Mouse (Mus musculus) c-Kit-positive CD71-positive TER-119-positive erythroid progenitor cells, embryonic 14.5 days (primary cell): ENCODE results near the gene Entpd3.
"Not testable (repeated sequence)": the region's sequence is repeated elsewhere in the genome, so short reads cannot be mapped to it uniquely, and the experiment has no call there.

ENCODE experiments used
- DNase-seq: peaks from one replicate; pipeline ENCODE4 v3.0.0-alpha.2; 2013; ENCODE audit warnings: low spot score

Gene Entpd3

DNA sequence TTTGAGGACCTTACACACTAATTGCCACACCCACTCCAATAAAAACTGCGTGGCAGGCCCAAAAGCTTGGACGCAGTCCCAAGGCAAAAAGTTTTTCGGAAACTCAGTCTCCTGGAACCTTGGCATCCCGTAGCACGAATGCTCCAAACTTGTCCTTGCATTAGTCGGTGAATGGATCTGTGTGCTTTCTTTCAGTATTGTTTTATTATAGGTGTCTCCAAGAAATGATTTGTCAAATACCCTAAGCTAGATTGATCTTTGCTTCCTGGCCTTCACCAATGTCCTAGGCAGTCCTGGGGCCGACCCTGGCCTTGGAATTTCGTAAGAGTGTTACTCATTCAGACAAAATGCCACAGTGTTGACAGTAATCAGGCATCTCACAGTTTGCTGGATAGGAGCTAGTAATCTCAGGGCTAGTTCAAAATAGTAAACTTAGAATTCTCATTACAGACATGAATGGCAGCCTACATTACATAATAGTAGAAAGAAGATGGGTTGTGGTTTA lies 6.1 kb upstream of the Entpd3 start:
- DNase-seq = not testable (repeated sequence)

DNA sequence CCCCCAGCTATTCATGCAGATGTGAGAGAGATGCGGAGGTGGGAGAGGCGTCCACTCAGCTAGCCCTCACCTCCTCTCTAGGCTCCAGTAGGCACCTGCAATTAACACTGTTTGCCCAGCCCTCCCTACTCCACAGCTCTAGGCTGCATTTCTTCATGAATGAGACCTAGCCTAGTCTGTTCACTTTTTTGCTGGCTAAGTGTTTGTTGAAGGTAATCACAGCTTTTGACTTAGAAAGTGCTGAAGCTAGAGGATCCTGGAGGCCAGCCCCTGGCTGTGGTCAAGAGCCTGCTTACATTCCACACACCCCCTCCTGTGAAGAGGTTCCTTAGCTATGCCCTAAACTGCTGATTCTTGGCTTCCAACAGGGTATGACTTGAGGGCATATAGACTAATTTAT lies 1.8 kb downstream of the Entpd3 start:
- no peak for DNase-seq

DNA sequence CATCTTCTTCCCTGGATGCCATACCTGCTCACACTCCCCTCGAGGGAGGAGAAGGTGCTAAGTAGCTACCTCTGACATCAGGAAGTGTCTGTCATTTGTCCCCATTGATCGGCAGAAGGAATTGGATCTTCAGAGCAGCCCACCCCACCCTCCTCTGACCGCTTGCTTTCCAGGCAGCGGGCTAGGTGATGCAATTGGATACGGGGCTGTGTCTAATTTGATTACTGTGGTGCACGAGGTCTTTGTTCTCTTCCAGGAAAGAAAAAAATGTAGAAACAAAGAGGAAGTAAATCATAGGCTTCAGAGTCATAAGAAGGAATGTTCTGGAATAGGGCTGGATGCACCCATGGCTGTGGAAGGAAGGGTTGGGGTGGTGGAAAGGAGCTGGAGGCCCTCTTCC lies 2.6 kb downstream of the Entpd3 start:
- no peak for DNase-seq

GRCm38 (mm10) chr9:120545994-120546393 lies 6.4 kb downstream of the Entpd3 start:
- DNase-seq = no peak

DNA sequence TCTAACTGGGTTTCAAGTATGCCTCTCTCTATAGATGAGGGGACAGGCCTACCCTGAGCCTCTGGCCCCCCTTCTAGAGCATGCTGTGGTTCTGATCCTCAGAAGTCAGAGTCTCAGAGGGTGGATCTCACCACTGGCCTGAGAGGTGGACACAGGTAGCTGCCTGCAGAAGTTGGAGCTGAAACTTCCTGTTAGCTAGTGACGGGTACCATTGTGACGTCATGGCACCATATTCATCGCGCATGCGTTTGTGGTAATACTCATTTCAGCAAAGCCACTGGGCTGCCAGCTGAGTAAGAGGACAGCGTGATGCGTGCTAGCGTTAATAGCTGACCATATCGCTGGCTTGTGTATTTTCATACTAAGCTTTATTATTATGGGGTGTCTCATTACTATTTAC lies 6.9 kb downstream of the Entpd3 start:
- no peak for DNase-seq

DNA sequence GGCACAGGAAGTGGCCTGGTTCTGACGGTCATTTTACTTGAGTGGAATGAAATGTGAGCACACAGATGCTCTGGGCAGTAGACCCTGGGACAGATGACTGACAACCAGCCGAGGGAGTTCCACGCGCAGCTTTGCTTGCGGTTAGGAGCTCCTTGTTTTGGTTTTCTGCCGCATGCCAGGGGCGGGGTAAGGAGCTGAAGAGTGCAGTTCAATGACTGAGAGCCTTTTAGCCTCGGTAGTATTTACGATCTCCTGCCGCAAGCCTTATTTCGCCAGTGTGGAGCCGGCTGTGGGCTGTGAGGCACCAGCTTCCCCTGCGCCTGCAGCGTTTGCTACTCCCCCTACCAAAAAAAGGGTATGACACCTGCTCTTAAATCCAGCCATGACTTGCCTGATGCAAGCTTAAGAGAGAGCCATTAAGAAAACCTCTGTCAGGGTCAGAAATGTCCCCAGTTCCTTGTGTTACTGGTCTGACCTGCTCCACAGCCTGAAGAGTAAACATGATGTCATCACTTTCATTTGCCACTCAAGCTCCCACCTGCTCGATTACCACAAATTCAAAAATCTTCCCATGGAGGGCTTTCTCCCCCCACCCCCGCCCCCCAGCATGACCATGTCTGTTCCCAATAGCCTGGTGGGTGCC lies 7.5 kb downstream of the Entpd3 start:
- DNase-seq = no peak

GRCm38 (mm10) chr9:120550778-120551177 lies 11.2 kb downstream of the Entpd3 start:
- DNase-seq = no peak

- no peak for DNase-seq
Measured at GRCm38 (mm10) chr9:120563590-120563989, 24.0 kb downstream of the Entpd3 start.

GRCm38 (mm10) chr9:120564247-120564646 lies 24.6 kb downstream of the Entpd3 start:
- DNase-seq = no peak

DNA sequence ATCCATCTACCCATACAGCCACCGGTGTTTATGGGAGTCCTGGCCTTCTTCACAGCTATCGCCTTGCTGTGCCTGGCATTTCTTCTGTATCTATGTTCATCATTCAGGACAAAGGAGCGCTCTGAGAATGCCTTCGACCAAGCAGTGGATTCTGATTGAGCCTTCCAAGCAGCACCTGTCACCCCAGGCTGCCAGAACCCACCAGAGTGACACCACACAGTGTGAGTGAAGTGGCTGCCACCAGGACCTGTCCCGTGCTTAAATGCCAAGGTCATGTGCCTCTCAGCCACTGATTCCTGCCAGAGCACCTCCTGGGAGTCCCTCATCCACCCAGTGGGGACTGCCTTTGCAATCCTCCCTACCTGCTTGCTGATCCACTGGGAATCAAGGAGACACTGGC lies 26.8 kb downstream of the Entpd3 start:
- DNase-seq = no peak

GRCm38 (mm10) chr9:120568917-120569316 lies 29.3 kb downstream of the Entpd3 start:
- peak; percentile 65 for DNase-seq

DNA sequence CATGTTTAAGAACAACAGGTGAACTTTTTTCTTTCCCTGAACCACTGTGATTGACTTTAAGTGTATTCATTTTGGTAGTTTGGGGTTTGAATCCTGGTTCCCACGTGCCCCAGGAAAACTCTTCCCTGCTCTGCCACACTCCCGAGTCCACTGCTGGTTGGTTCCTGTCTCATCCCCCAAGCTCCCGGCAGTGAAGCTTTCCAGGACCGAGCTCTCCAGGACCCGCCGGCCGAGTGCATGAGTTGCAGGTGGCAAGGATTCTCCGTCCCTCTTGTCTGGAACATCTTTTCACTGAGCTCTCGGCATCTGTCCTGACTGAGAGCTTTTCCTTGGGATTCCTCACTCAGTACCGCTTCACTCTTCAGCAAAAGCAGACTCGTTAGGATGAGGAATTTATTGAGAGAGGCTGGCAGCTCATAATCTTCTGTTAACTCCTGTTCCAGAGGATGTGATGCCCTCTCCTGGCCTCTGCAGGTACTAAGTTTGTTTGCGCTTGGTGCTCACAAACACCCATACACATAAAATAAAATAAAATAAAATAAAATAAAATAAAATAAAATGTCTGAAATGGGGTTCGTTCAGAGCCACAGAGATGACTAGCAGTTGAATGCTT lies 30.2 kb downstream of the Entpd3 start:
- DNase-seq = no peak

- no peak for DNase-seq
Measured at GRCm38 (mm10) chr9:120570334-120570725, 30.7 kb downstream of the Entpd3 start.

GRCm38 (mm10) chr9:120570741-120571592 lies 31.3 kb downstream of the Entpd3 start, which contains the start of gene Rpl14:
Gene Rpl14, plus strand, starts transcription at chr9:120571444.
- peak; percentile 94 for DNase-seq

GRCm38 (mm10) chr9:120571593-120572385 lies 32.2 kb downstream of the Entpd3 start:
- no peak for DNase-seq

- no peak for DNase-seq
Measured at GRCm38 (mm10) chr9:120575748-120576661, 36.4 kb downstream of the Entpd3 start.

DNA sequence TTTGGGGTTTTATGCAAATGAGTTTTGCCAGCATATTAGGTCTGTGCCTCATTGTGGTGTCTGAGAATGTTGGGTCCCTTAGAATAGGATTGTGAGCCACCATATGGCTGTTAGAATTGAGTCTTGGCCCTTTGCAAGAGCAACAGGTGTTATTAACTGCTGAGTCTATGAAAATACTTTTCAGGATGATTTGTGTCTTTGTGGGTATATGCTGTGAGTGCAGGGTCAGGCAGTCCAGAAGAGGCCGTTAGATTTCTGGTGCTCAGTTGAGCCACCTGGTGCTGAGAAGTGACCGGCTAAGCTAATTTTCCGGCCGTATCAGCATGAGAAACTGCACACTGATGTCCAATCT lies 37.0 kb downstream of the Entpd3 start:
- no peak for DNase-seq

DNA sequence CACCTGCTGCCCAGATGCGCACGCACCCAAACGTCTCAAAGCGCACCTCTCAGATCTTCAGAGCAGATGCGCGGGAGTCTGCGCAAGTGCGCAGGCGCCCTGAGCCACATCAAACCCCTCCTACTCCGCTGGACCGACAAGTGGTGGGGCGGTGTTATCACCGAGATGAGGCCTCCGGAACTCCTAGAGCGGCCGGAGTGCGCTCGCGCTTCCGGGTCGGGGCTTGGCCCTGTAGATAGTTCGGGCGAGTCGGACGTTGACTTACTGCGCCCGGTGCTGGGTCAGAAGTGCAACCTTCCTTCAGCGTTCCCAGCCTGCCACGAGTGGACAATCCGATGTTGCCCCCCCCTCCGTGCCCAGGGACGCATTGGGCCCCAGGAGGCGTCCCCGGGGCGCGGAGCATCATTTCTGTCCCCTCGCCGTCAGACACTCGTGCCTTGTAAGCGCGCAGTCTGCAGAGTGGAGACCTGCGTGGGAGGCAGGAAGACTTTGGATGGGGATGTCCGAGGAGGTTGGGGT lies 37.6 kb downstream of the Entpd3 start:
- DNase-seq = peak; percentile 95

DNA sequence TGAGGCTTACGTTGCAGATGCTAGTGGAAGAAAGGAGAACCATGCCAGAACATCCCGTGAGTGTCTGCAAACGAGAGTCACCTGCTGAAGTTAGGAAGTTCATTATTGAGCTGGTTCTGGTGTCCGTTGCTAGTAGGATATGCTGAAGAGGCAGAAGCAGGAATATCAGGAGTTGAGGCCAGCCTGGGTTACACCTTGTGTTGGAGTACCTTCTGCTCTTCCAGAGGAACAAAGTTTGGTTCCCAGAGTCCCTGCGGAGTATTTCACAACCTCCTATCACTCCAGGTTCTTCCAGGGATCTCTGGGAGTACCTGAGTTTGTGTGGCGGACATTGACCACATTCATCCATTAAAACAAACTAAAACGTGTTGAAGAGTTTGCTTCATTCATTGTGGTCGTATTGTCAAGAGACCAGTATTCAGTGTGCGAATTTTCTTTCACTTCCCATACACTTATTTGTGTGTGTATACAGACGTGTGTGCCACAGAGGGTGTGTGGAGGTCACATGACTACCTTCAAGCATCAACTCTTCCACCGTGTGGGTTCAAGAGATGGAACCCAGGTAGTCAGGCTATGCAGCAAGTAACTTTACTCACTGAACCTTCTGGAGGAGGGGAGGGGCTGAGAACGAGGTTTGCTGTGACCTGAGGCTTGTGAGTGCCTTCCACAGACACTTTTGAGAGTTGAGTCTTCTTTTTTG lies 38.2 kb downstream of the Entpd3 start:
- DNase-seq = no peak

GRCm38 (mm10) chr9:120578701-120579100 lies 39.1 kb downstream of the Entpd3 start:
- DNase-seq = no peak
